Mouse (Mus musculus) liver, adult (tissue): ENCODE data around the gene Pdzph1.

Source experiments
- GATA4 ChIP-seq: IDR thresholded peaks from 2 replicates; pipeline ENCODE4 v1.6.1; 2014; ENCODE audit warnings: mild to moderate bottlenecking, low read length; ENCODE audit not compliant: insufficient replicate concordance

Gene Pdzph1

DNA sequence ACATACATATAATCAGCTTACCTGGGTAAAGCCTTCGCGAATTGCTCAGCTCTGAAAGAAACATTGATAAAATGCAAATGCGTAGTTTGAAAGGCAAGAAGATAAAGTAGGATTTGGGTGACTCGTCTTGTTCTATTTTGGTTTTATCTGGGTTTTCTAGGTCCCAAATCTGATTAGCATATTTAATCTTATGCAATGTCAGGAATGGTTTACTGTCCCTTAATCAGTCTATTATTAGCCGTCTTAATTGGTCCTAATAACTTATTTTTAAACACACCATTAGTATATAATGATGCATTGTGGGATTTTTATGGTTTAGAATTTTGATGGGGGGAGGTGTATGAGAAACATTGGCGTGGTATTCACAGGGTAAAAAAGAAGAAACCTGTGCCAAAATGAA, at the start of gene Pdzph1:
Pdzph1 (minus strand) TSS at position 101 of the 400 bp plus-strand sequence.
- TF ChIP-seq GATA4: no peak

GRCm38 (mm10) chr17:59039754-59040153, 48.6 kb upstream of the Pdzph1 start:
- TF ChIP-seq GATA4: no peak

- no peak for TF ChIP-seq GATA4
Observed at GRCm38 (mm10) chr17:59033445-59033844, 42.3 kb upstream of the Pdzph1 start.

DNA sequence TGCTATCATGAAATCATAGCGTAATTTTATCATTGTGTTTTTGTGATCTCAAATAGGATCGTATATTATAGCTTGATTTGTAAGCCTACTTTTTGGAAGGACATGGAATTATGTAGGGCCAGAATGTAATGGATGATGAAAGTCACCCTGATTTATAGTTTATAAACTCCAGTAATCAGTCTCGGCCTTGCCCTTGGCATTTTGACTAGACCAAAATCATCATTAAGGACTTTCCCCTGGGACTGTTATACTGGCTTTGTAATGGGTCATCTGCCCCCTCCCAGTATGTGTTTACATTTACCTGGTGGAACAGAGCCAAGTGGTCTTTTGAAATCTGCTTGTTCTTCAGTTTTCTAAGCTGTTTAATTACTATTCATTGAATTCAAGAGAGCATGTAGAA, 35.2 kb upstream of the Pdzph1 start:
- TF ChIP-seq GATA4: no peak

GRCm38 (mm10) chr17:59024502-59024901, 33.3 kb upstream of the Pdzph1 start:
- TF ChIP-seq GATA4: no peak

DNA sequence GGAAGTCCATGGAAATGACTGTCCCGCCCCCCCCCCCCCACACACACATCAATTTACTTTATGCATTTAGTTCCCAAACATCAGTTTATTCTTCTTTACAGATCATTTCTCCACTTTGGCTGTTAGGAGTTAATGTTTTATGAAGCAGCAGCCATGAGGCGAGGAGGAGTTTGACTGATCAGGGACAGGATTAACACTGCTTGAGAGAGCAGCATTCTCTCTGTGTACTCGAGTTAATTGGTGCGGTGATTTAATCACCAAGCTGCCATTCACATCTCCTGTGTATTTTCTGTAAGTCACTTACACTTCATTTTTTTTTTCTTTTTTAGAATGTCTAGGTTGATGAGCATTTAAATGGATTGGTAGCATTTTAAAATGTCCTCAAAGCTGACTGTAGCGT, 32.8 kb upstream of the Pdzph1 start:
- no peak for TF ChIP-seq GATA4

DNA sequence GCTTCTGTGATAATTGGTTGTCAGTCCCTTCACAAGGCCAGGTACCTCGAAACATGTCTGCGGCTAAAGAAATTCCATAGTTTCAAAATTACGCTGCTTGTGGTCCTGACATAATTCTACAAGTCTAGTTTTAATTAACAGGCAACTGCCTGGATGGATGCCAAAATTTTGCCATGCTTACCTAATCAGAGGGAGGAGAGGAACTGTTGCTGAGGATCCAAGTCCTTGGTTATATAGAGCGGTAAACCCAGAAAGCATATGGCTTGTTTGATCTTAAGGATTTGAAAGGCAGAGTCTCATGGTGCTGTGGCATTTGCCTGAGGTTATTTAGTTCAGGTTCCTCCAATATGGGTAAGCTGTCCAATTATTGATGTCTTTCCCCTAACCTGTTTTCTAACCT, 27.5 kb upstream of the Pdzph1 start:
- TF ChIP-seq GATA4: no peak

DNA sequence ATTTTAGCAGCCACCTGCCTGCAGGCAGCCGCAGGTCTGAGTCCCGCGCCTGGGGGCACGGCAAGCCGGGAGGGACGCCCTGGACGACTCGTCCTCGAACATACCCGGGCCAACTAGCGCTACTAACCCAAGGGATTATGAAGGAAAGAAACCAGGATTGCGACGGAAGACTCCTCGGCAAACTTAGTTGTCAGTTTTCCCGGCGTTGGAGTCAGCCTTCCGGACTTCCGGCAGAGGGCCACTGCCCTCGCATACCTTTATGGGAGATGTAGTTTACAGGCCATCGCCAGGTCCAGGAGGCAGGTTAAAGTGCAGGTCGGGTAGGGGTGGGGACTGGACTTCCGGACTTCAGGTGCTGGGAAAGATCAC, 21.9 kb upstream of the Pdzph1 start, which contains the start of gene Nudt12:
Nudt12 (minus strand) TSS at position 282 of the 369 bp plus-strand sequence.
- no peak for TF ChIP-seq GATA4

DNA sequence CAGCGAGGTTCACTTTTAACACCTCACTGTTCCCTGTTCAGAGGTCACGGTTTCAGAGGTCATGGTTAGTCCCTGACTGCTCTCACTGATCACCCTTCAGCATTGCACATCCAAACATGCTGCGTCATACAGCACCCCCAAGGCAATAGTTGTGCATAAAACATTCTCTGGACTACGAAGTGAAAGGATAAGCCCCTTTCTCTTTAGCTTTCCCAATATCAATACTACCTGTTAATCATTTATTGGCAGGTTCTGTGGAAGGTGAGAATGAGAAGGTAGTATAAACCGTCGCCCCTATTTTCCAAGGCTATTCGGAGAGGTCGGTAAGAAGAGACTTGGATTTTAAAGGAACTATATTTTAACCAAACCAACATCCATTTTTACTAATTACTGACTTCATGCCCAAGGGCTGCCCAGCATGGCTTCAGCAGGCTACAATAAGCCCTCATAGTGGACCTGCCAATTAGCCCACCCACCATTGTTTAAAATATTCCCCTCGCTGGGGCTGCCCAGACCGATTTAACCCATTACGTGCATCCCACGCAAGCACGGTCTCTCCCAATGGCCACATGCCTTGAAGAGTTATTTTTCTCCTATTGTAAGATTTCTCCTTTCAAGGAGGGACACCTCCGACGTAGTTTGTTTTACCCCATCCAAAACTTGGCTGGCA, 21.4 kb upstream of the Pdzph1 start:
- TF ChIP-seq GATA4: no peak

GRCm38 (mm10) chr17:59011546-59012307, 20.6 kb upstream of the Pdzph1 start:
- no peak for TF ChIP-seq GATA4

GRCm38 (mm10) chr17:58973237-58973636, 17.9 kb downstream of the Pdzph1 start:
- TF ChIP-seq GATA4: no peak

DNA sequence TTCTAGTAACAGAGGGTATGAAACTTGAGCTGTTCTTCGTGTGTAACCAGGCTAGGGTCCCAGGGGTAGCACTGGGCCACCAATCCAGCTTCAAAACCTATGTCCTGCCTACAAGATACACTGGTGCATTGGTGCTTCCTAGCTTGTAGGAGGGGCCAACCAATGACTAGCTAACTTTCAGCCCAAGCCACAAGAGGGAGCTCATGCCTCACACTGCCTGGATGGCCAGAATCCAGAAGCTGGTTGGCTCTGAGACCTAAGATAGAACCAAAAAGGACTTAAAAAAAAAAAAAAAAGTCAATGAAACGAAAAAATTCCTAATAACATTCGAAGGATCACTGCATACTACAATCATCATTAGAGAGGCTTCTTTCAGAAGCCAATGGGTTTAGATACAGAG, 31.3 kb downstream of the Pdzph1 start:
- no peak for TF ChIP-seq GATA4

GRCm38 (mm10) chr17:58957055-58957454, 34.1 kb downstream of the Pdzph1 start:
- no peak for TF ChIP-seq GATA4

GRCm38 (mm10) chr17:58943015-58943822, 48.0 kb downstream of the Pdzph1 start:
- no peak for TF ChIP-seq GATA4

- TF ChIP-seq GATA4: no peak
Observed at GRCm38 (mm10) chr17:58938598-58938997, 52.6 kb downstream of the Pdzph1 start.

DNA sequence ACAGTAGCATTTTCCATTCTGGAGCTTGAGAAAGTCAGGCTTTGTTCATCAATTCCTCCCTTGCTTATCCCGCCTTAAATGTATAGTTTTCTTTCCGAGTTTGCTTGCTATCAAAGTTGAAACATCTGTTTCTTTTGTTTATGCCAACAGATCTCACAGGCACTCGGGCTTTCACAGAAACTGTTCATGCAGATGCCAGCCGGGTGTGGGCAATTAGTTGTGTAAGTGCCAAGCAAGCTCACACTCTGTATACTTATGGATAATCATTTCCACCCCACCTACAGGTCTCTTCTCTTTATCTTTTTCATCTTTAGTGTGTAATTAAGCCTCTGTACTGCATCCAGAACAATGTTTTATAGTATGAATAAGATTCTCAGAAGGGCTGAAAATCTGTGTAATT, 53.6 kb downstream of the Pdzph1 start:
- no peak for TF ChIP-seq GATA4
